Mouse (Mus musculus): ENCODE measurements around the gene Ggps1. TPM values are rescaled to one million over a fixed set of nuclear protein-coding genes. Genes with fewer than 3 reads are reported as not detected.

The Ggps1 gene
- polyA plus RNA-seq, 1 experiment = 8.6 TPM

GRCm38 (mm10) chr13:14014540-14014939, 48.7 kb downstream of the Ggps1 start:
- Histone ChIP-seq H3K36me3 (ENCODE audit: control insufficient read depth, insufficient read depth) (peaks cover 49% of the 10 kb centered on the region), H3K4me2 (ENCODE audit: low read depth) (no peak overlapping the region), H3K79me2 (ENCODE audit: control insufficient read depth, insufficient read depth) (no peaks in the 10 kb centered on the region), H3ac (ENCODE audit: control insufficient read depth, insufficient read length) (no peak overlapping the region), H3K27me3 (ENCODE audit: control insufficient read depth, insufficient read depth, insufficient read length) (no peaks in the 10 kb centered on the region), H3K4me3 (no peak overlapping the region)
- TF ChIP-seq REST (IDR thresholded peaks at IDR 0.05; ENCODE audit: insufficient read depth, insufficient read length) = no peak

DNA sequence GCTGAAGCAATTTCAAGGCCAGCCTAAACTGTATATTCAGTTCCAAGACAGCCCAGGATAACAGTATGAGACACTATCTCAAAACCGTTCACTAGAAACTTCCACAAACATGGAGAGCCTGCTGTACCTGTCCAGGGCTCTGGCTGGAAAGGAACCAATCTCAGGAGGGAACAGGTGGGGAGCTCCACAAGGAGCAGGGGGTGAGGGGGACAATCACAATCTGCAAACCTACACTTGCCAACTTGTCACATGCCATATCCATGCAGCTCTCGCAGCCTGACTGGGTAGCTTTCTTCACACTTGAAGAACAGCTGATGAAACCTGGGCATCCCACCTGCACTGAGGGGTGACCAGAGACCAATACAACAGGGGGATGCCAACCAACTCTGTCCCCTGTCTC, 49.3 kb downstream of the Ggps1 start:
- Histone ChIP-seq H3K36me3 (ENCODE audit: control insufficient read depth, insufficient read depth) (peaks cover 53% of the 10 kb centered on the region), H3ac (ENCODE audit: control insufficient read depth, insufficient read length) (no peak overlapping the region)

DNA sequence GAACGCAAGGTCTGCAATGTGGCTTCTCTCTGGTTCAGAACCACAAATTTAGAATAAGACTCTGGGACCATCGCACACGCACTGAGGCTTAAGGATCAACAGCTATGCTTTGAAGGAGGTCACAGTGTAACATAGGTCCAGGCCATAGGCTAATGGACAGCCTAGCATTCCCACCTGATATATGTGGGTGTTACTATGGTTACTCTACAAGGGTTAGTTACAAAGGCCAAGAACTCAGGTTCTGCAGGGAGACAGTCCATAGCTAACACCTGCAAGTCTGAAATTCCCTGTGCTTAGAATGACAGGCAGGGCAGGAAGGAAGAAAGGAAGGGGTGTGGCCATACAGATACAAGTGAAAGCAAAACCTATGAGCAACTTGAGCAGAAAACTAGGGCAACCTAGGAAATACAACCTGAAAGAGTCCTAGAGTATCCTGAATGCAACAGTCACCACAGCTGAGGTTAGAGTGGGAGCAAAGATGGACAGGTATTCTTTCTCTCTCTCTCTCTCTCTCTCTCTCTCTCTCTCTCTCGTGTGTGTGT, 51.8 kb downstream of the Ggps1 start:
- Histone ChIP-seq H3K27me3 (ENCODE audit: control insufficient read depth, insufficient read depth, insufficient read length) (no peaks in the 10 kb centered on the region), H3ac (ENCODE audit: control insufficient read depth, insufficient read length) (no peak overlapping the region), H3K79me2 (ENCODE audit: control insufficient read depth, insufficient read depth) (no peaks in the 10 kb centered on the region), H3K36me3 (ENCODE audit: control insufficient read depth, insufficient read depth) (peaks cover 54% of the 10 kb centered on the region), H3K4me2 (ENCODE audit: low read depth) (no peak overlapping the region), H3K4me3 (no peak overlapping the region)
- TF ChIP-seq MAX (IDR thresholded peaks at IDR 0.05; ENCODE audit: low read depth) (no peak), REST (IDR thresholded peaks at IDR 0.05; ENCODE audit: insufficient read depth, insufficient read length) (no peak), SRF (IDR thresholded peaks at IDR 0.05; ENCODE audit: control insufficient read depth, insufficient read length, low read depth) (no peak)

More for the DNA sequence above, 49.3 kb downstream of the Ggps1 start:
- no peak overlapping the region for H3K4me3 ChIP-seq
- no peaks in the 10 kb centered on the region for H3K27me3 ChIP-seq (ENCODE audit: control insufficient read depth, insufficient read depth, insufficient read length)
- no peak for TF ChIP-seq POLR2A (IDR thresholded peaks at IDR 0.05; ENCODE audit: insufficient read length, low read depth)
- no peak for TF ChIP-seq POLR2AphosphoS2 (IDR thresholded peaks at IDR 0.05; ENCODE audit: insufficient read length, low read depth)
- no peak for TF ChIP-seq MYOG (IDR thresholded peaks at IDR 0.05; ENCODE audit: control insufficient read depth in 1 of 3, insufficient read depth in 1 of 3, insufficient read length in 2 of 3, low read depth in 2 of 3)
- TF ChIP-seq REST (IDR thresholded peaks at IDR 0.05; ENCODE audit: insufficient read depth, insufficient read length) = no peak
- TF ChIP-seq CEBPB (IDR thresholded peaks at IDR 0.05; ENCODE audit: insufficient read depth, poor library complexity, severe bottlenecking) = no peak
- no peak for TF ChIP-seq E2F4 (IDR thresholded peaks at IDR 0.05; ENCODE audit: insufficient read depth)
- TF ChIP-seq USF1 (IDR thresholded peaks at IDR 0.05; ENCODE audit: low read depth) = no peak
- H3K79me2 ChIP-seq (ENCODE audit: control insufficient read depth, insufficient read depth) = no peaks in the 10 kb centered on the region
- H3K4me2 ChIP-seq (ENCODE audit: low read depth) = no peak overlapping the region

- TF ChIP-seq MYOG (IDR thresholded peaks at IDR 0.05; ENCODE audit: control insufficient read depth in 1 of 3, insufficient read depth in 1 of 3, insufficient read length in 2 of 3, low read depth in 2 of 3) = no peak
- no peak for TF ChIP-seq USF1 (IDR thresholded peaks at IDR 0.05; ENCODE audit: low read depth)
- TF ChIP-seq TCF12 (IDR thresholded peaks at IDR 0.05; ENCODE audit: insufficient read depth, poor library complexity, severe bottlenecking) = no peak
- no peak for TF ChIP-seq CEBPB (IDR thresholded peaks at IDR 0.05; ENCODE audit: insufficient read depth, poor library complexity, severe bottlenecking)
- no peak for TF ChIP-seq POLR2A (IDR thresholded peaks at IDR 0.05; ENCODE audit: insufficient read length, low read depth)
- no peak for TF ChIP-seq TCF3 (IDR thresholded peaks at IDR 0.05; ENCODE audit: insufficient read length, low read depth)
- no peak for TF ChIP-seq MYOD1 (IDR thresholded peaks at IDR 0.05; ENCODE audit: control insufficient read depth in 1 of 3, insufficient read length in 2 of 3, low read depth in 2 of 3)
- TF ChIP-seq MAX (IDR thresholded peaks at IDR 0.05; ENCODE audit: low read depth) = no peak
- TF ChIP-seq E2F4 (IDR thresholded peaks at IDR 0.05; ENCODE audit: insufficient read depth) = no peak
- no peak for TF ChIP-seq SRF (IDR thresholded peaks at IDR 0.05; ENCODE audit: control insufficient read depth, insufficient read length, low read depth)
- H3K36me3 ChIP-seq (ENCODE audit: control insufficient read depth, insufficient read depth) = peaks cover 53% of the 10 kb centered on the region
- no peak overlapping the region for H3K4me3 ChIP-seq
- H3K27me3 ChIP-seq (ENCODE audit: control insufficient read depth, insufficient read depth, insufficient read length) = no peaks in the 10 kb centered on the region
- no peak overlapping the region for H3ac ChIP-seq (ENCODE audit: control insufficient read depth, insufficient read length)
- no peak overlapping the region for H3K4me2 ChIP-seq (ENCODE audit: low read depth)
- H3K79me2 ChIP-seq (ENCODE audit: control insufficient read depth, insufficient read depth) = no peaks in the 10 kb centered on the region
Measured at GRCm38 (mm10) chr13:14006056-14006455, 57.2 kb downstream of the Ggps1 start.

- no peak overlapping the region for H3K4me2 ChIP-seq (ENCODE audit: low read depth)
- H3K27me3 ChIP-seq (ENCODE audit: control insufficient read depth, insufficient read depth, insufficient read length) = no peaks in the 10 kb centered on the region
- H3ac ChIP-seq (ENCODE audit: control insufficient read depth, insufficient read length) = no peak overlapping the region
- H3K36me3 ChIP-seq (ENCODE audit: control insufficient read depth, insufficient read depth) = peaks cover 53% of the 10 kb centered on the region
- no peak overlapping the region for H3K4me3 ChIP-seq
- H3K79me2 ChIP-seq (ENCODE audit: control insufficient read depth, insufficient read depth) = no peaks in the 10 kb centered on the region
- TF ChIP-seq USF1 (IDR thresholded peaks at IDR 0.05; ENCODE audit: low read depth) = no peak
- TF ChIP-seq POLR2AphosphoS2 (IDR thresholded peaks at IDR 0.05; ENCODE audit: insufficient read length, low read depth) = no peak
- TF ChIP-seq CEBPB (IDR thresholded peaks at IDR 0.05; ENCODE audit: insufficient read depth, poor library complexity, severe bottlenecking) = no peak
- no peak for TF ChIP-seq POLR2A (IDR thresholded peaks at IDR 0.05; ENCODE audit: insufficient read length, low read depth)
- no peak for TF ChIP-seq REST (IDR thresholded peaks at IDR 0.05; ENCODE audit: insufficient read depth, insufficient read length)
- no peak for TF ChIP-seq TCF3 (IDR thresholded peaks at IDR 0.05; ENCODE audit: insufficient read length, low read depth)
- no peak for TF ChIP-seq MYOD1 (IDR thresholded peaks at IDR 0.05; ENCODE audit: control insufficient read depth in 1 of 3, insufficient read length in 2 of 3, low read depth in 2 of 3)
- TF ChIP-seq E2F4 (IDR thresholded peaks at IDR 0.05; ENCODE audit: insufficient read depth) = no peak
- no peak for TF ChIP-seq MAX (IDR thresholded peaks at IDR 0.05; ENCODE audit: low read depth)
- TF ChIP-seq SRF (IDR thresholded peaks at IDR 0.05; ENCODE audit: control insufficient read depth, insufficient read length, low read depth) = no peak
- TF ChIP-seq TCF12 (IDR thresholded peaks at IDR 0.05; ENCODE audit: insufficient read depth, poor library complexity, severe bottlenecking) = no peak
- no peak for TF ChIP-seq MYOG (IDR thresholded peaks at IDR 0.05; ENCODE audit: control insufficient read depth in 1 of 3, insufficient read depth in 1 of 3, insufficient read length in 2 of 3, low read depth in 2 of 3)
Measured at GRCm38 (mm10) chr13:14004999-14005398, 58.3 kb downstream of the Ggps1 start.
